Mouse (Mus musculus) ES-E14 (cell line): ENCODE measurements around the gene Plrg1.

Experiments used
- CHD2 ChIP-seq: IDR thresholded peaks from 2 replicates; pipeline ENCODE4 v1.6.1; 2014; ENCODE audit warnings: mild to moderate bottlenecking, low read depth, low read length, inconsistent platforms
- HCFC1 ChIP-seq: IDR thresholded peaks from 2 replicates; pipeline ENCODE4 v1.6.1; 2012; ENCODE audit warnings: low read length, inconsistent platforms, borderline replicate concordance; ENCODE audit not compliant: insufficient read depth
- MAFK ChIP-seq: IDR thresholded peaks from 2 replicates; pipeline ENCODE4 v1.6.1; 2014; ENCODE audit warnings: mild to moderate bottlenecking, low read depth, low read length, inconsistent platforms; ENCODE audit not compliant: insufficient read depth
- ZC3H11A ChIP-seq: IDR thresholded peaks from 2 replicates; pipeline ENCODE4 v1.6.1; 2012; ENCODE audit warnings: low read depth, mild to moderate bottlenecking, inconsistent platforms, low read length, borderline replicate concordance
- ZNF384 ChIP-seq: IDR thresholded peaks from 2 replicates; pipeline ENCODE4 v1.6.1; 2012; ENCODE audit warnings: low read depth, low read length, inconsistent platforms

GRCm38 (mm10) chr3:83032746-83033308 is 22.5 kb upstream of the Plrg1 start:
- TF ChIP-seq HCFC1 (no peak), ZC3H11A (no peak), MAFK (no peak), CHD2 (no peak), ZNF384 (no peak)
